Mouse (Mus musculus) urinary bladder, postnatal 25 days (tissue): Measurements from ENCODE around the gene Cyth4.

ENCODE experiments used
- DNase-seq: peaks from one replicate; pipeline ENCODE4 v3.0.0; 2022; ENCODE audit warnings: low spot score

Gene Cyth4

DNA sequence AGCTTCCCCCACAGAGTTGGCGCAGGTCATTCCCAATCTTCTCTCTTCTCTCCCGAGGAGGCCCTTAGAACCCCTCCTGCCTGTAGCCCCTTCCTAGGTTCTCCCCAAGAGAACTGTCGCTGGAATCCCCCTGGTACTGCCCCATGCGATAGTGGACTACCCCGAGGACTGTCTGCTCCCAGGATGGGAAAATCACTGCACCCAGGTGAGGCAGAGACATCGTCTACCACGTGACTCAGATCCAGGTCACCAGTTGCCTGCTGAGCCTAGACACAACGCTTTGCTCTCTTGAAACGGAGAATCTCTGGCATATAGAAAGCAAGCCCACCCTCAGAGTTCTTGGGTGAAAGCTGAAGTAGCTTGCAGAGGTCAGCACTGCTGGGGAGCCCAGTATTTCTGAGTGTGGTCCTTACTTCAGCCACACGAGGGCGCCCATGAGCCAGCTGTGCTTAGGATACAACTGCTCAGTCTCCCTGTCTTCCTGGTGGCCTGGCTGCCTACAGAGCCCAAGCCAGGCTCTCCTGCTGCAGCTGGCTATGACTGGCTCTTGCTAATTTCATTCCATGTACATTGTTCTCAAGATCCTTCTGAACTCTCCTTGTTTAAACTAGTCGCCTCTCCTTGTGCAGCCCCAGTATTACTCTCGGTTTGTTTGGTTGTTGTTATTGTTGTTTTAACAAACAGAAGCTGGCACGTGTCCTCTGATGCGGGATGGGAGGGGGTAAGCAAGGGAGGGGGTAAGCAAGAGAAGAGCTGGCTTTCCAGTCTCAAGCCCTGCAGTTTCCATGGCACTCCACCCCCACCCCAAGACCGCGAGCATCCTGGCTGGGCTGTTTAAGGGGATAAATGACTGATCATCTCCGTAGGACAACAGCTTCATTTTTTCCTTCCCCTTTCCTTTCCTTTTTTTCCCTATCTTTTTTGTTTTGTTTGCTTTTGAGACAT, 9.5 kb upstream of the Cyth4 start:
- peak; percentile 82 for DNase-seq

DNA sequence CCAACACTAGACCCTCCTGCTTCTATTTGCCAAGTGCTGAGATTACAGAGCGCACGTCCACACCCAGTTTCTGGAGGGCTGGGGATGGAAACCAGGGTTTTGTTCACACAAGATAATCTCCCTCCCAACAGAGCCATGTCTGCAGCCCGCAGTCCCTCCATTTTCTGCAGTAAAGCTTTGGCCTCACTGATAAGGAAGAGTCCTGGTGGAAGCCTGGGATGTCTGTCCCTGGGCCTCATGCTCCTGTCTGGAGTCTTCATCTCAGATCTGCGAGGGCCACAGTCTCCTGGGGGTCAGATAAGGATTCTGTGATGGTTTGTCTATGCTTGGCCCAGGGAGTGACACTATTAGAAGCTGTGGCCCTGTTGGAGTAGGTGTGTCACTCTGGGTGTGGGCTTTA, 8.8 kb upstream of the Cyth4 start:
- DNase-seq: no peak

DNA sequence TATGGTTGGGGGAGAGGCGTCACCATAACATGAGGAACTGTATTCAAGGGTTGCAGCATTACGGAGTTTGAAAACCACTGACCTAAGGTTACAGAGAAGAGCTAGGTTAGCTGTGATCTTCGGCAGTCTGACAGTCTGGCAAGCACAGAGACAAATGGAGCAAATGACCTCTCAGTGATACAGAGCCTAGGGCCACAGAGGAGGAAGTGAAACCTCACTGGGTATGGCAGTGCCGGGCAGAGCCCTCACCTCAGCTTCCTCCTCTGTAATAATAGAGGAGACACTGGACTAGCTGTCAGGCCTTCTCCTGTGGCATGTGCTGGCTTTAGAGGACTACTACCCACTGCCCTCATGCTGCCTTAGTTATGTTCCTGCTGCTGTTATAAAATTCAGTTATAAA, 7.9 kb upstream of the Cyth4 start:
- no peak for DNase-seq

DNA sequence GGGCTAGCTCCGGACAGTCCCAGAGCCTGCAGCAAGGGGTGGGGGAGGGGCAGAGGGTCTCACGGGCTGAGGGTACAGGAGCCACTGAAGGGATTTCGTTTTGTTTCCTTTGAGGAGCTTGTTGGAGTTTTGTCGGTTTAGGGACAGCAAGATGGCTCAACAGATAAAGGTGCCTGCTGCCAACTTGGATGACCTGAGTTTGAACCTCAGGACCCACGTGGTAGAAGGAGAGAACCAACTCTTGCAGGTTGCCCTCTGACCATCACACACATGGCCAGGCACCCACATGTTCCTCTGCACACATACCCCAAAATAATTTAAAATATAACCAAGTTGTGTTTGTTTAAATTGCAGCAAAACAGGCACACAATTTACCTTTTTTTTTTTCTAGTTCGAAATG, 6.9 kb upstream of the Cyth4 start:
- no peak for DNase-seq

DNA sequence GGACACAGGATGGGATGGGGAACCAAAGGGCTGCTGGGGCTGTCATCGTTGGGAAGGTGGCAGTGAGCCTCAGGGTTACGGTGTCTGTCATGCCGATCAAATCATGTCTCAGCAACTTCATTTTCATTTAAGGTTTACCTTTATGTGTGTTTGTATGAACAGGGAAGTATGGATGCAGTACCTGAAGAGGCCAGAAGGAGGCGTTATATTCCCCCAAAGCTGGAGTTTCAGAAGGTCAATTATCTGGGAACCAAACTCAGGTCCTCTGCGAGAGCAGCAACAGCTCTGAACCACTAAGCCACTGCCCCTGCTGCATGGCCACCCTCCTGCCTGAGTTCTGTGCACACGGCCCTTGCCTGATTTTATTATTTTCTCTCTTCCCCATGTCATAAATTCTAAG, 6.1 kb upstream of the Cyth4 start:
- no peak for DNase-seq

DNA sequence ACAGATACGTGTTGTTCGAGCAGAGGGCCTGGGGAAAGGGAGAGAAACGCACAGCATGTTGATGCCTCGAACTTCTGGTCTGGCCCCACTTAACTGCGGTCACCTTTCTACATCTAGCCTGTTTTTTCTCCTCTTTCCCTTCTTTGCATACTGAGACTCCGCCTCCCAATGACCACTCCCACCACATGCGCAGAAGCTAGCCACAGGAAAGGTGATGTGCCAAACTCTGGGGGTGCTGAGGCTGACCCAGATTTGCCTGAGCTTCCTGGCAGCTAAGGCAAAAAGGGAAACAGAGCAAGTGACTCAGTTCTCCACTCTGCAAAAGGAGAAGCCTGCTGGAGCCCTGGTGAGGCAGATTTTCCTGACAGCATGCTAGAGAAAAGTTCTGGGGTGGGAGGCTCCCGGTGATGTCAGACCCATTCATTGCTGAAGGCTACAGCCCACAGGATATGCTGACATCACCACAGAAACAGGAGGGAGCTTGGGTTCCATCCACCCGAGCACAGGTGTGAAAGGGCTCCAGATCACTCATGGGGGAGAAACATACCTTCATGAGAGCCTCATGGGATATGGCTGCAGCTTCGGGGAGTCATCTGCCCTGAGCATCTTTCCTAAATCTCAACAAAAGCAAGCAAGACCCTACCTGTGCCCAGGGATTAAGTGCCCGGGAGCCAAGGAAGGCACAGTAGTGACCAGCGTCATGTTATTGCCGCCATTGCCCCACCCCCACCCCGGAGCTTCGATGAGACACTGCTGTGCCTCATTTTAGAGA, 5.0 kb upstream of the Cyth4 start:
- no peak for DNase-seq

DNA sequence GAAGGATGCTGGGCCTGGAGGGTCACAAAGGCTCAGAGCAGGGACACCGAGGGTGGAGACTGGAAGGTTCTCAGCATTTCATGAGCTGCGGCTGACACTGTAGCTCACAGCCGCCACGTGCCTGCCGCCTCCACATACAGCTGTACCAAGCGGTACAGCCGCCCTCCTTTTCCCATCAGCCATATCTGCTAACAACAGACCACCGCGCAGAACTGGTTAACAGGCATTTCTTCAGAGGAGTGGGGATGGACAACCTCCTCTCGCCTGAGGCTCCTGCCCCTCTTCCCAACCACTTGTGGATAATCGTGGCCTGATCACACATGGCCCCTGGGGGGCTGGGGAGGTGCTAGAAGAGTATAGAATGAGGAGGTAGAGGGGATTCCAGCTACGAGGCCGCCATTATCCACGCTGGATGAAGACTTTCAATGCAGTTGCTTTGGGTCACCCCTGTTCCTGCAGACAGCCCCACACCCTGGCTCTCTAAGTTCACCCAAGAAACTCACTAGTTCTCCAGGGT, 4.3 kb upstream of the Cyth4 start:
- no peak for DNase-seq

DNA sequence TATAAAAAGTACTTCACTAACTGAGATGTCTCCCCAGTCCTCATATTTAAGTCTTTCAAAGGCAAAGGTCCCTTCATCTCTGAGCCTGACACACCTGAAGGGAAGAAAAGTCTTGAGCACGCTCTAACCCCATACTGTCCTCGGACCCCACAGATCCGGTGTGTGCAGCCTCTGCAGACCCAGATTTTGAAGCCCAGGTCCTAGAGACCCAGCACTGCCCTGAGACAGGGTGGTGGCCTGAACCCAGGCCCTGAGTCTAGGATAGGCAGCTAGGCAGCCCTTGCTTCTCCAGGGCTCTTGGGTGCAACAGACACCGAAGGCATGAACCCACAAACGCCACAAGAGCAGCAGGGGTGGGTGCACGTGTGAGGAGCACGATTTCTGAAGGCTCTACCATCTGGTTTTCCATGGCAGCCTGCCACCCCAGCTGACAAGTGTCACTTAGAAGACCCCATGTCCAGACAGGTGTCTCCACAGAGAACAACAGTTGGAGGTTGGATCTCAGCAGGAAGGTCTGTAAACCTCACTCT, 2.9 kb upstream of the Cyth4 start:
- no peak for DNase-seq

DNA sequence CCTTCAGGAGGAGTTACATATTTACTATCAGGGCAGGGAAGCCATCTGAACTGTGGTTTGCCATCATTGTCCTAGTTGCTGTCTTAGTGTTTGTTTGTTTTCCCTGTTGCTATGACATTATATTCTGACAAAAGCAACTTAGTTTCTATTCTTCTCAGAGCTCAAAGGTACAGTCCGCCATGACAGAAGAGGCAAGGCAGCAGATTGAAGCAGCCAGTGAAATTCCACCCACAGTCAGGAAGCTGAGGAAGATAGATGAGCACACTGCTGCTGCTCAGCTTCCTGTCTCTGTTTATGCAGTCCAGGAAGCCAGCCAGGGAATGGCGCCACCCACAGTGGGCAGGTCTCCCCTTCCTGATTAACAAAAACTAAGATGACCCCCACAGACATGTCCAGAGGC, 2.0 kb upstream of the Cyth4 start:
- DNase-seq: no peak

DNA sequence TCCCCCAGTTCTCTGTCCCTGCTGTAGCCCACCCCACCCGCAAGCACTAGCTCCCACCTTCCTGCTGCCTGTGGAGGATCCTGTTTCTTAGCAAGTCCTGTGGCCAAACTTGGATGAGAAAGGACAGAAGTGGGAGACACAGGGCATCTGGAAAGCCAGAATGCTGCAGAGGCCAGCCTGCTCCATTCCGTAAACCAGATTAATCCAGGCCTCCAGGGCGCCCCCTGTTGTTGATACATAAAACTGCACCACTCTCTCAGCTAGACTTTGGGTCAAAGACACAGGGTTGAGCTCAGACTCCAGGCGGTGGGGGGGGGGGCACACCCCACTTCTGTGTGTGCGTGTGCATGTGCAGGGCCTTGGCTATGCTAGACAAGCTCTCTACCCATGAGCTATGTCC, 1.4 kb upstream of the Cyth4 start:
- no peak for DNase-seq

DNA sequence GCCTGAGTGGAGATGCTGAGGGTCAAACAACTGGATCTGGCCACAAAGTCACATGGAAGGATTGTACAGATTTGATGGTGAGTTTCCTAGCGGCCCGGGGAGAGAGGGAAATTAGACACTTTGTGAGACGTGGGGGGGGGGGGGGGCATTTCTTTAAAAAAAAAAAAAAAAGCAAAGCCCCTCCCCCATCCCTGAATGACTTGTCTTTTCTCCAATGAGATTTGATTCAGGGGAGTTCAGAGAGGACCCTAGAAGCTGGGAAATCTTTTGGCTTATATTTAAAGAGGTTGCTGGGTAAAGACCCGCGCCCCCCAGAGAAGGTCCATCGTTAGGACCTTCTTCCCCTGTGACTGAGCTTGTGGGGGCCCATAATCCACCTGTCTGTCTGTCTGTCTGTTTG, 343 bp upstream of the Cyth4 start:
- no peak for DNase-seq

DNA sequence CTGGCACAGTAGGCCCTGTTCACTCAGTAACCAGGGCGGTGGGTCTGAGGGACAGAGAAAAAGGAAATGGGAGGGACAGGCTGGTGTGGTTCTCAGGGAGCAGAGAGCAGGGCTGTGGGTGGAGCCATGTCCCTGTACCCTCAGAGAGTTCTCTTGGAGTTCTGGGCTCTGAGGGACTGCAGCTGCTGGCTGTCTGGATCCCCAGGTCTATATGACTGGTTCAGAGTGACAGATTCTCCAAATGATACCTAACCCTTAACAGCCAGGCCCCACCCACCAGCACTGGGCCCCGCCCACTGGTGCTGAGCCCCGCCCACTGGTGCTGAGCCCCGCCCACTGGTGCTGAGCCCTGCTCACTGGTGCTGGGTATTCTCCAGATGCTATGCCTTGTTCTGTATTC, 882 bp downstream of the Cyth4 start:
- DNase-seq: no peak

DNA sequence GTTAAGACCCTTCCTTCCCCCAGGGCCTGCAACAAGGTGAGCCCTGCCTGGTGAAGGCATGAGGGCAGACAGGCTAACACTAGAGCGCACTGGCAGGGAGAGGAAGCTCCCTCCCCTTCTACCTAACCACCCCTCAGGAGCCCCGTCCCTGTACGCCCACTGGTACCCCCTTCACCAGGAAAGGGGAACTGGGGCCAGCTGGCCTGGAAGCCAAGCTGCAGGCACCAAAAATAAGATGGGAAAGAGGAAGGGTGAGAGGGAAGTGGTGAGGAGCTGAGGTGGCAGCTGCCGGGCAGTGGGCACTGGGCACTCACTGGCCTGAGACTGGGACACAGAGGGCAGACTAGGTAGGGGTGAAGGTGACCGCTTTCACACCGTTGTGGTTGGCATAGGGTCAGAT, 2.3 kb downstream of the Cyth4 start:
- no peak for DNase-seq

DNA sequence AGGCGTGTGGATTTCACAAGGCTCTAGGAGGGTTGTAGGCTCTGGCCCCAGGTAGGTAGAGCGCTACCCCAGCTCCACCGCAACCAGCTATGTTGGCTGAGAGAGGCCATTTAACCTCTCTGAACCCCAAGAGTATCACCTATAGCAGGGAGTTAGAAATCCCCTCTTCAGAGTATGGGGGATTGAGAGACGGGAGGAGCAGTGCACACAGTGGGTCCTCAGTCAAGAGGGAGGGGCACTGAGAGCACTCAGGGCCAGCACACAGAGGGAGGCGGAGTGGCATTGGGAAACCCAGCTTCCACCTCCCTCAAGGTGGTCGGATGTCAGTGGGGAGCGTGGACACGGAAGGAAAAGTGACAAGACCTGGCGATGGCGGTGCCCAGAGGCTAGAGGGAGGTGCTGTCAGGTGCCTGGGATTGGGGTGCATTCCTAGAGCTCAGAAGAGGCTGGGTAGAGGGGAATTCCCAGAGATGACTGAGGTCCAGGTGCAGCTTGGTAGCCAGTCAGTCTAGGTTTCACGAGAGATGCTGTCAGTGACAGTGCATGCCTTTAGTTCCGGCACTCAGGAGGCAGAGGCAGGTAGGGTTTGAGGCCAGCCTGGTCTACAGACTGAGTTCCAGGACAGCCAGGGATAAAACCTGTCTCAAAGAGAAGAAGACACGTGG, 2.8 kb downstream of the Cyth4 start:
- DNase-seq: no peak

DNA sequence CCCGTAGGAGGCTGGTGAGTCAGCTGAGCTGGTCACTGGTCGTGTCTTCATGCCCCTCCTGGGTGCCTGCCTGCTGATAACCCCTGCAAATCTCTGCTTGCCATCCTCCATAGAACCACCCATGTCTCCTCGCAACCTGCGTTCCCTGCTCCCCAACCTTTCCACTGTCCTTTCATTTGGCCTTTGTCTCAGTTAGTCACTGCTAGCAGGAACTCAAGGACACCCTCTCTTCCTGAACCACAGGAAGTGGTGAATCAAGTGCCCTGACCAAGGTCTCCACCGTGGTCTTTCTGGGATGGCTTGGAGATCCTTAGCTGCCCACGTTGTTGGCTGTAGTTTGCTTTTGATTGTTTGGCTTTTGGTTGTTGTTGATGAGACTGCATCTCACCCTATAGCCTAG, 4.3 kb downstream of the Cyth4 start:
- DNase-seq: no peak

DNA sequence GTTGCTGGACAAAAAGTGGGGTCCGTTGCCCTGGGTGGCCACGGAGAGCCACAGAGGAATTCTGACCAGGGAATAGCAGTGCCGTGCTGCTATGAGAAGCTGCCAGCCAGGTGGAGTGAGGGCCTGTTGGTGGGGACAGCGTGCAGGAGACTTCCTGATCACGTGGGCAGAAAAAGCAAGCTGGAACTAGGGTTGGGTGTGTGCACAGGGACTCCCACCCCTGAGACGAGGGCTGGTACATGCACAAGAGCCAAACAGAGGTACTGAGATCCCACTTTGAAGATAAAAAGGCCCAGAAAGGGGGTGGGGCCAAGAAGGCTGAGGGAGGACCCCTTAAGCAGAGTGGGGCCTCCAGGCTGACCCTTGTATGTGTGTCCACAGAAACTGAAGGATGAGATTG, 7.4 kb downstream of the Cyth4 start:
- no peak for DNase-seq

DNA sequence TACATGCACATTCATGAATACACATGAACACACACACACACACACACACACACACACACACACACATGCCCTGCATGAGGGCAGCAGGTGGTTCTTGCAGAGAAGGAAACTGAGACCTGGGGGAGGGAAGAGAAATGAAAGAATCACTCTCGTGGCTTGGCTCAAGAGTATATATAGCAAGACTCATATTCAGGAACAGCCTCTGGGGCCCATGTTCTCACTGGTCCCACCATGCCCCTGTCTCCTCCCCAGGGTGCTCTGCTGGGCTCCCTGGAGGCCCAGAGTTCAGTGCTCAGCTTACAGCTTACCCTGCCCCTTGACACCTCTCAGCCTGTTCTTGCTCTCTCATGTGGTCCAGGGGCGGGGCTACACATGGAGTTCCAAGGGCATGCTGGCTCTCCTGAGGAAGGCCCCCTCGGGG, 8.5 kb downstream of the Cyth4 start:
- DNase-seq: no peak

DNA sequence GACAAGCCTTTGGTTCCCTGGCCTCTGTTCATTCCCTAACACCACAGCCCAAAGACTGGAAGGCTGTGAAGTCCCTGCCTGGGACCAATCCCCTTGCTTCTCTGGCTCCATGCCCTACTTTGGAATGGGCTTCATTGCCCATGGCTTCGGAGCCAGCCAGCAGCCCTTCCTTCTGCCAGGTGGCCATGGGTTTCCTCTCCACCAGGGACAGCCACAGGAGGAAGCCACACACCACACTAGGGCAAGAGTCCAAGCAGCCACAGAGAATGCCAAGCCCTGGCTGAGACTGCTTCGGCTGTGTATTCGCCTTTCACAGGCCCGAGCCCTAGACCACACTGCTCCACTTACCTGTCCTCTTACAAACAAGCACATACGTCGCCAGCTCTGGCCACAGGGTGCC, 9.2 kb downstream of the Cyth4 start:
- DNase-seq: no peak

DNA sequence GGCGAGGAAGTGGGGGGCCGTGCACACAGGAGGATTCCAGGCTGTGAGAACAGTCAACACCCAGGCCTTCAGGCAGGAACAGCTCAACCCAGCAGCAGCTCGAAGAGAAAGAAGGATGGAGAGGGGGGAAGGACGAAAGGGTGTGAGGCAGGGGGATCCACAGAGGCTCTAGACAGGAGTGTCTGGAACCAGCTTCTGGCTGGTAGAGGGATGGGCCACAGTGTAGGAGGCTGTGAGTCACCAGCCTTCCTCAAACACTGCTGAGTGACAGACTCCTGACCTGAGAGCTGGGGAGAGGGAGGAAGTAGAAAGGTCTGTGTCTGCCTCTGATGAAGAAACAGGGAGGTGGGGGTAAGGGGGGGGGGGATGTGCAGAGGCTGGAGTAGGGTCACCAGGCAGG, 10.6 kb downstream of the Cyth4 start:
- no peak for DNase-seq

DNA sequence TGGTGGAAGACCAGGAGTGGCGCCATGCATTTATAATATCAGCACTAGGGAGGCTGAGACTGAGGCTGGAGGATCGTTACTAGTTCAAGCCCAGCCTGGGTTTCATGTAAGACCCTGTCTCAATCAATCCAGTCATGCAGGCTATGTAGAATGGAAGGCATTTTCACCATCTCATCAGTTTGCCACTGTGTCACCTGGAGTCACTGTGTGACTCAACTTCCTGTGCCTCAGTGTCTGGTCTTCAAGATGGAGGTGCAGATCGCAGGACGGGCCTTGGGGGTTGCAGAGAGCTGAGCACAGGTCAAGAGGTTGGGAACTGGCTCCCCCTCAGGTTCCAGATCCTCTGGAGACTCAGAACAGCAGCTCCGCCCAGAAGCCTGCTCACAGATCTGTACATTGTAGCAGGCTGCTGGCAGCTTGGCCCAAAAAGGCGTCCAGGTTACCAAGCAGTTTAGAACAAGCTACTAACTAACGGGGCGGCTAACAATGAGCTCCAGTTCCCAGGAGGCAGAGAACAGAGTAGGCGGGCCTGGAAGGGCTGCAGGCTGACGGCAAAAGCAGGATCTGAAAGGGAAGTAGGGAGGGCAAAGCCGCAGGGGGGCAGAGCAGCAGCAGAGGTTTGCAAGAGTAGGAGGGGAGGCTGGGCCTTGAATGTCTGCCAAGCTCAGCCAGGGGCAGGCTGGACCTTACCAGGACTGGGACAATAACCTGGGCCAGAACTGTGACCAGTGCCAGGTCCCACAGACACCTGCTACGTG, 14.0 kb downstream of the Cyth4 start:
- no peak for DNase-seq

DNA sequence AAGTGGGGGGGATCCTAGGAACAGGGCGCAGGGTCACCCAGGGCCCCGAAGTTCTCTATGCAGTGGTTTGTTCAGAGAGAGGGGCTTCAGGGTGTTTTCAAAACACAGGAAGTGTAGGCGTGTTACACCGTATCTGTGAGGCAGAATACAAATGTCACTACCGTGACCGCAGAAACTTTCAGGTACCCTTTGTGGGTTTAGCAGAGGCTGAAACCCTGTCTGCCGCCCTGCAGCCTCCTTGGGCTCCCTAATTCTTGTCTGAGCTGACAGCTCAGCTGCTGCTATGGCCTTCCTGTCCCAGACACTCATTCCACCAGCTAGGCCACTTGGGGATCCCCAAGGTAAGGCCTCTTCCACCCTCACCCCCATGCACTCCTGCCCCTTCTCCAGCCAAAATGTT, 17.7 kb downstream of the Cyth4 start:
- DNase-seq: no peak

DNA sequence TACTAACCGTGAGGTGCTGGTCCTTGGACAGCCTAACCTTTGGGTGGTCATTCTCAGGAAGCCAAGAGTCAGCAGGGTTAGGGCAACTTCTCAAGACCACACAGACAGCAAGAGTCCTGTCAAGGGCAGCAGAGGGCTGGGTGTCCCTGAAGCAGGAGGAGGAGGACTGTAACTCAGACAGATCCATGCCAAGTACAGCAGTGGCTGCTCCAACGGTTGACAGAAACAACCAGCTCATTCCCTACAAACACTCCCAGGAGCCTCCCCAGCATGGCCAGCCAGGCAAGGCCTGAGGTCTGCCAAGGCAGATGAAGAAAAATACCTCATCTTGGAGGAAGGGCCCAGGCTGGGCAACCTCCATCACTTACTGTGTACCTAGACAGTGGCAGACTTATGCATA, 20.1 kb downstream of the Cyth4 start:
- DNase-seq: no peak
